Mouse (Mus musculus): Measurements from ENCODE around the gene Nyap1. TPM values are rescaled to one million over a fixed set of nuclear protein-coding genes. Genes with fewer than 3 reads are reported as not detected.

The Nyap1 gene
- polyA plus RNA-seq, 1 experiment from 2014 or later = 4.0 TPM

GRCm38 (mm10) chr5:137748130-137748770 is 6.8 kb upstream of the Nyap1 start:
- no peak for ATAC-seq (ENCODE audit: low FRiP score, low read depth)
- peak overlapping the region; percentile 99 for H3K4me2 ChIP-seq (replicated peaks)
- no peaks in the 10 kb centered on the region for H3K27me3 ChIP-seq
- H3K4me3 ChIP-seq = peak overlapping the region; percentile 83
- H3K27ac ChIP-seq = peak overlapping the region; percentile 97; the same call in 1 of the 2 replicates
- H3K36me3 ChIP-seq = peaks cover 33% of the 10 kb centered on the region
- H3K4me1 ChIP-seq = peaks cover 29% of the 10 kb centered on the region
- 24% methylated on average over 5 of the region's 5 CpGs for WGBS
- H3K9ac ChIP-seq = peak overlapping the region; percentile 43
- H3K9me3 ChIP-seq = no peaks in the 10 kb centered on the region

- Histone ChIP-seq H3K4me1 (peaks cover 29% of the 10 kb centered on the region), H3K27ac (peak overlapping the region; percentile 97), H3K36me3 (peaks cover 26% of the 10 kb centered on the region), H3K4me3 (peak overlapping the region; percentile 83), H3K9ac (peak overlapping the region; percentile 90), H3K27me3 (no peaks in the 10 kb centered on the region), H3K9me3 (no peaks in the 10 kb centered on the region), H3K4me2 (replicated peaks) (peak overlapping the region; percentile 99)
- 2% methylated on average over 26 of the region's 26 CpGs for WGBS
- no peak for ATAC-seq (ENCODE audit: low FRiP score, low read depth)
These were observed 6.0 kb upstream of the Nyap1 start for GRCm38 (mm10) chr5:137747326-137747961.

- no peaks in the 10 kb centered on the region for H3K27me3 ChIP-seq
- no peaks in the 10 kb centered on the region for H3K9me3 ChIP-seq
- WGBS = 2% methylated on average over 16 of the region's 16 CpGs
- no peak for ATAC-seq (ENCODE audit: low FRiP score, low read depth)
- peaks cover 20% of the 10 kb centered on the region for H3K36me3 ChIP-seq
- H3K4me3 ChIP-seq = peak overlapping the region; percentile 83
- H3K4me1 ChIP-seq = peaks cover 32% of the 10 kb centered on the region
- peak overlapping the region; percentile 97 for H3K27ac ChIP-seq
- peak overlapping the region; percentile 90 for H3K9ac ChIP-seq
- peak overlapping the region; percentile 99 for H3K4me2 ChIP-seq (replicated peaks)
These were observed 5.5 kb upstream of the Nyap1 start for GRCm38 (mm10) chr5:137746851-137747325.

GRCm38 (mm10) chr5:137746282-137746850 is 5.0 kb upstream of the Nyap1 start:
- Histone ChIP-seq H3K9me3 (no peaks in the 10 kb centered on the region), H3K4me1 (peaks cover 37% of the 10 kb centered on the region), H3K4me2 (replicated peaks) (peak overlapping the region; percentile 99), H3K4me3 (peak overlapping the region; percentile 83), H3K9ac (peak overlapping the region; percentile 90), H3K27me3 (no peaks in the 10 kb centered on the region), H3K36me3 (peaks cover 15% of the 10 kb centered on the region), H3K27ac (peak overlapping the region; percentile 97)
- under 1% methylated on average over 20 of the region's 20 CpGs for WGBS
- 0 out of 2 replicates have a peak, but pooled peaks have one; percentile 4 for ATAC-seq (ENCODE audit: low FRiP score, low read depth)

- H3K4me2 ChIP-seq (replicated peaks) = peak within 1 kb of the TSS; percentile 99
- H3K4me1 ChIP-seq = peaks cover 37% of the 10 kb centered on the region
- H3K27ac ChIP-seq = peak within 1 kb of the TSS; percentile 97
- peaks cover 7% of the 10 kb centered on the region for H3K36me3 ChIP-seq
- WGBS = 3% methylated on average over 28 of the region's 28 CpGs
- peak within 1 kb of the TSS; percentile 90 for H3K9ac ChIP-seq
- ATAC-seq (ENCODE audit: low FRiP score, low read depth) = peak; percentile 87
- peak within 1 kb of the TSS; percentile 83 for H3K4me3 ChIP-seq
- no peaks in the 10 kb centered on the region for H3K9me3 ChIP-seq
- H3K27me3 ChIP-seq = no peaks in the 10 kb centered on the region
These were observed 4.1 kb upstream of the Nyap1 start, which contains the start of gene Tsc22d4 for GRCm38 (mm10) chr5:137745214-137746171. TSS of gene Tsc22d4 (plus strand) at chr5:137745730.

GRCm38 (mm10) chr5:137744197-137744596 is 2.8 kb upstream of the Nyap1 start:
- Histone ChIP-seq H3K4me1 (peaks cover 46% of the 10 kb centered on the region), H3K27ac (no peak overlapping the region)
- ATAC-seq (ENCODE audit: low FRiP score, low read depth) = no peak

GRCm38 (mm10) chr5:137742836-137743235 is 1.4 kb upstream of the Nyap1 start:
- Histone ChIP-seq H3K4me2 (replicated peaks) (no peak overlapping the region), H3K9me3 (no peaks in the 10 kb centered on the region), H3K27ac (no peak overlapping the region), H3K4me1 (peaks cover 38% of the 10 kb centered on the region), H3K4me3 (no peak overlapping the region), H3K36me3 (peaks cover 3% of the 10 kb centered on the region), H3K9ac (no peak overlapping the region), H3K27me3 (no peaks in the 10 kb centered on the region)
- no peak for ATAC-seq (ENCODE audit: low FRiP score, low read depth)
- WGBS = 90% methylated on average over 6 of the region's 6 CpGs

More at GRCm38 (mm10) chr5:137744197-137744596, 2.8 kb upstream of the Nyap1 start:
- peaks cover 3% of the 10 kb centered on the region; the same call in 1 of the 2 replicates for H3K36me3 ChIP-seq
- H3K4me3 ChIP-seq = no peak overlapping the region
- whole genome bisulfite sequencing = 76% methylated on average over 7 of the region's 7 CpGs
- H3K9ac ChIP-seq = no peak overlapping the region
- no peak overlapping the region for H3K4me2 ChIP-seq (replicated peaks)
- H3K27me3 ChIP-seq = no peaks in the 10 kb centered on the region
- no peaks in the 10 kb centered on the region for H3K9me3 ChIP-seq

GRCm38 (mm10) chr5:137742048-137742447 is 641 bp upstream of the Nyap1 start:
- peaks cover 9% of the 10 kb centered on the region for H3K36me3 ChIP-seq
- no peaks in the 10 kb centered on the region for H3K9me3 ChIP-seq
- no peak overlapping the region for H3K9ac ChIP-seq
- peaks cover 32% of the 10 kb centered on the region for H3K4me1 ChIP-seq
- 56% methylated on average over 10 of the region's 10 CpGs for WGBS
- H3K4me3 ChIP-seq = peak overlapping the region; percentile 65; the same call in 1 of the 2 replicates
- H3K4me2 ChIP-seq (replicated peaks) = peak overlapping the region; percentile 93
- ATAC-seq (ENCODE audit: low FRiP score, low read depth) = no peak
- H3K27me3 ChIP-seq = no peaks in the 10 kb centered on the region
- no peak overlapping the region for H3K27ac ChIP-seq

- Histone ChIP-seq H3K27ac (peak overlapping the region; percentile 23; the same call in 1 of the 2 replicates), H3K4me3 (peak overlapping the region; percentile 65), H3K27me3 (no peaks in the 10 kb centered on the region), H3K9ac (peak overlapping the region; percentile 78), H3K36me3 (peaks cover 25% of the 10 kb centered on the region), H3K4me1 (peaks cover 31% of the 10 kb centered on the region), H3K9me3 (no peaks in the 10 kb centered on the region), H3K4me2 (replicated peaks) (peak overlapping the region; percentile 93)
- ATAC-seq (ENCODE audit: low FRiP score, low read depth) = 0 out of 2 replicates have a peak, but pooled peaks have one; percentile 2
- 9% methylated on average over 11 of the region's 11 CpGs for WGBS
These were observed 901 bp downstream of the Nyap1 start for GRCm38 (mm10) chr5:137740506-137740905.

GRCm38 (mm10) chr5:137739471-137739870 is 1.9 kb downstream of the Nyap1 start:
- ATAC-seq (ENCODE audit: low FRiP score, low read depth) = no peak
- H3K4me1 ChIP-seq = peaks cover 34% of the 10 kb centered on the region
- no peaks in the 10 kb centered on the region for H3K27me3 ChIP-seq
- H3K9me3 ChIP-seq = no peaks in the 10 kb centered on the region
- WGBS = 61% methylated on average over 9 of the region's 9 CpGs
- peaks cover 35% of the 10 kb centered on the region for H3K36me3 ChIP-seq
- peak overlapping the region; percentile 78 for H3K9ac ChIP-seq
- no peak overlapping the region for H3K27ac ChIP-seq
- peak overlapping the region; percentile 93 for H3K4me2 ChIP-seq (replicated peaks)
- H3K4me3 ChIP-seq = peak overlapping the region; percentile 65

- Histone ChIP-seq H3K27me3 (no peaks in the 10 kb centered on the region), H3K9me3 (no peaks in the 10 kb centered on the region), H3K36me3 (peaks cover 43% of the 10 kb centered on the region), H3K27ac (no peak overlapping the region), H3K9ac (peak overlapping the region; percentile 78; the same call in 1 of the 2 replicates), H3K4me1 (peaks cover 44% of the 10 kb centered on the region), H3K4me3 (no peak overlapping the region), H3K4me2 (replicated peaks) (no peak overlapping the region)
- ATAC-seq (ENCODE audit: low FRiP score, low read depth) = no peak
- 54% methylated on average over 5 of the region's 5 CpGs for WGBS
These were observed 2.9 kb downstream of the Nyap1 start for GRCm38 (mm10) chr5:137738516-137738915.

Measured in limb, embryonic 13.5 days (tissue).